Mouse (Mus musculus): Measurements from ENCODE around the gene Psenen.

GRCm38 (mm10) chr7:30522871-30523270, 40.6 kb downstream of the Psenen start:
- TF ChIP-seq CHD2 (IDR thresholded peaks at IDR 0.05; ENCODE audit: low read depth, low read length) (no peak), ZNF384 (IDR thresholded peaks at IDR 0.05; ENCODE audit: low read depth, low read length) (no peak), MAFK (IDR thresholded peaks at IDR 0.05; ENCODE audit: insufficient read depth, low read depth, low read length) (no peak)

Data from ES-E14 (cell line).